In genomic region chr1:161033856-161034434, GRCm38 (mm10) we compare ENCODE assay signal across 8 mouse cellular contexts. TPM values are rescaled to one million over a fixed set of nuclear protein-coding genes. Genes with fewer than 3 reads are reported as not detected.
DNase-seq lines count a peak whose midpoint lies in the region; ATAC-seq and TF ChIP-seq lines count a peak whose summit lies in the region.

No protein-coding gene starts in this region.

- peak; percentile 74 for DNase-seq in 416B (ENCODE audit: low read depth)
- DNase-seq in lung, postnatal 0 days (ENCODE audit: low spot score), result no peak
- DNase-seq in frontal cortex, postnatal 14 days (ENCODE audit: low spot score in 2 of 2), result no peak
- DNase-seq in urinary bladder, postnatal 14 days (ENCODE audit: low spot score), result no peak
- DNase-seq in right cerebral cortex, postnatal 4 days, result no peak

- no peak for ATAC-seq in erythroblast, adult 5-6 weeks (replicated peaks; ENCODE audit: low FRiP score, poor library complexity, severe bottlenecking)
- ATAC-seq in forebrain, embryonic 15.5 days (replicated peaks), result no peak
- no peak for ATAC-seq in lung, postnatal 0 days

- peak overlapping the region; percentile 92 for H3K27ac ChIP-seq in forebrain, embryonic 15.5 days (replicated peaks)
- peak overlapping the region; percentile 90 for H3K27ac ChIP-seq in lung, postnatal 0 days (ENCODE audit: low read length)

- WGBS in forebrain, embryonic 15.5 days, result 2% methylated on average over 21 of the region's 21 CpGs
- WGBS in lung, postnatal 0 days, result 1% methylated on average over 21 of the region's 21 CpGs

- no peaks in the 10 kb centered on the region for H3K9me3 ChIP-seq in erythroblast, embryonic 14.5 days (ENCODE audit: control insufficient read depth, low read length)
- H3K9me3 ChIP-seq in forebrain, embryonic 15.5 days, result no peaks in the 10 kb centered on the region
- no peaks in the 10 kb centered on the region for H3K9me3 ChIP-seq in lung, postnatal 0 days (ENCODE audit: low read length)

- no peak for TF ChIP-seq EP300 in lung, postnatal 0 days (IDR thresholded peaks at IDR 0.05)

- peak overlapping the region; percentile 97 for H3K4me3 ChIP-seq in erythroblast, embryonic 14.5 days (replicated peaks)
- H3K4me3 ChIP-seq in forebrain, embryonic 15.5 days, result peak overlapping the region; percentile 76
- peak overlapping the region; percentile 74 for H3K4me3 ChIP-seq in lung, postnatal 0 days (ENCODE audit: low read depth, low read length)

- peak overlapping the region; percentile 90 for H3K9ac ChIP-seq in forebrain, embryonic 15.5 days (replicated peaks)
- H3K9ac ChIP-seq in lung, postnatal 0 days (replicated peaks; ENCODE audit: low read depth), result peak overlapping the region; percentile 78

- TF ChIP-seq CTCF in lung, postnatal 0 days (IDR thresholded peaks at IDR 0.05), result no peak

- peaks cover 58% of the 10 kb centered on the region for H3K36me3 ChIP-seq in erythroblast, embryonic 14.5 days (ENCODE audit: control insufficient read depth)
- peaks cover 45% of the 10 kb centered on the region for H3K36me3 ChIP-seq in forebrain, embryonic 15.5 days
- peaks cover 6% of the 10 kb centered on the region; the same call in 1 of the 2 replicates for H3K36me3 ChIP-seq in lung, postnatal 0 days (ENCODE audit: insufficient read depth, low read length)

- no peaks in the 10 kb centered on the region for H3K27me3 ChIP-seq in erythroblast, embryonic 14.5 days (ENCODE audit: control insufficient read depth)
- H3K27me3 ChIP-seq in forebrain, embryonic 15.5 days, result no peaks in the 10 kb centered on the region
- no peaks in the 10 kb centered on the region for H3K27me3 ChIP-seq in lung, postnatal 0 days (replicated peaks; ENCODE audit: insufficient read depth, low read length)

- H3K4me1 ChIP-seq in erythroblast, embryonic 14.5 days (ENCODE audit: control insufficient read depth), result peaks cover 63% of the 10 kb centered on the region
- peaks cover 34% of the 10 kb centered on the region for H3K4me1 ChIP-seq in forebrain, embryonic 15.5 days
- peaks cover 12% of the 10 kb centered on the region; the same call in 1 of the 2 replicates for H3K4me1 ChIP-seq in lung, postnatal 0 days (ENCODE audit: insufficient read depth, low read depth, low read length)

- peak overlapping the region; percentile 50 for H3K4me2 ChIP-seq in forebrain, embryonic 15.5 days (replicated peaks)
- peak overlapping the region; percentile 63 for H3K4me2 ChIP-seq in lung, postnatal 0 days (replicated peaks; ENCODE audit: low read depth, low read length)

RNA-seq across cellular contexts. Expression of gene Zbtb37, which starts 0.7 kb away (rescaled TPM):
- polyA plus RNA-seq in erythroblast, embryonic 14.5 days (2012), result 0.01 TPM in 1 of 2 replicates, not detected in the other
- 1.3 and 2.9 TPM in 2 replicates for total RNA-seq in erythroblast, adult 5-6 weeks (2015; ENCODE audit: low replicate concordance)
- total RNA-seq in erythroblast, adult 5-6 weeks (2017; ENCODE audit: low replicate concordance), result 1.7 and 2.6 TPM in 2 replicates
- 15.1 and 16.4 TPM in 2 replicates for polyA plus RNA-seq in forebrain, embryonic 15.5 days (2015; fragmentation: Nextera tagmentation; extraction: Ambion mirVana)
- polyA plus RNA-seq in lung, postnatal 0 days (2015; fragmentation: Nextera tagmentation; extraction: Ambion mirVana), result 4.5 and 6.4 TPM in 2 replicates

RNA-seq across cellular contexts. Expression of gene Dars2, which starts 36.5 kb away (rescaled TPM):
- 0.21 and 0.47 TPM in 2 replicates for polyA plus RNA-seq in erythroblast, embryonic 14.5 days (2012)
- 6.7 and 13.6 TPM in 2 replicates for total RNA-seq in erythroblast, adult 5-6 weeks (2015; ENCODE audit: low replicate concordance)
- 5.8 and 10.3 TPM in 2 replicates for total RNA-seq in erythroblast, adult 5-6 weeks (2017; ENCODE audit: low replicate concordance)
- polyA plus RNA-seq in forebrain, embryonic 15.5 days (2015; fragmentation: Nextera tagmentation; extraction: Ambion mirVana), result 33.6 and 34.6 TPM in 2 replicates
- 10.9 TPM in 2 replicates for polyA plus RNA-seq in lung, postnatal 0 days (2015; fragmentation: Nextera tagmentation; extraction: Ambion mirVana)

RNA-seq across cellular contexts. Expression of gene Cenpl, which starts 36.6 kb away (rescaled TPM):
- polyA plus RNA-seq in erythroblast, embryonic 14.5 days (2012), result 3.6 and 5.0 TPM in 2 replicates
- 13.3 and 32.4 TPM in 2 replicates for total RNA-seq in erythroblast, adult 5-6 weeks (2015; ENCODE audit: low replicate concordance)
- 8.8 and 12.1 TPM in 2 replicates for total RNA-seq in erythroblast, adult 5-6 weeks (2017; ENCODE audit: low replicate concordance)
- 20.4 and 22.1 TPM in 2 replicates for polyA plus RNA-seq in forebrain, embryonic 15.5 days (2015; fragmentation: Nextera tagmentation; extraction: Ambion mirVana)
- 4.5 and 5.6 TPM in 2 replicates for polyA plus RNA-seq in lung, postnatal 0 days (2015; fragmentation: Nextera tagmentation; extraction: Ambion mirVana)

RNA-seq across cellular contexts. Expression of gene Serpinc1, which starts 55.6 kb away (rescaled TPM):
- polyA plus RNA-seq in erythroblast, embryonic 14.5 days (2012), result 1.0 and 2.2 TPM in 2 replicates
- total RNA-seq in erythroblast, adult 5-6 weeks (2015; ENCODE audit: low replicate concordance), result 1.5 TPM in 1 of 2 replicates, not detected in the other
- 0.34 and 0.42 TPM in 2 replicates for total RNA-seq in erythroblast, adult 5-6 weeks (2017; ENCODE audit: low replicate concordance)
- 3.8 and 4.4 TPM in 2 replicates for polyA plus RNA-seq in forebrain, embryonic 15.5 days (2015; fragmentation: Nextera tagmentation; extraction: Ambion mirVana)
- 1.7 and 2.3 TPM in 2 replicates for polyA plus RNA-seq in lung, postnatal 0 days (2015; fragmentation: Nextera tagmentation; extraction: Ambion mirVana)
